Mouse (Mus musculus): ENCODE results near the gene Rps6kb1. TPM values are rescaled to one million over a fixed set of nuclear protein-coding genes. Genes with fewer than 3 reads are reported as not detected.

Rps6kb1 gene
- 67.3 and 76.2 TPM in 2 replicates for polyA plus RNA-seq (2016; fragmentation: Nextera tagmentation; extraction: Ambion mirVana)

DNA sequence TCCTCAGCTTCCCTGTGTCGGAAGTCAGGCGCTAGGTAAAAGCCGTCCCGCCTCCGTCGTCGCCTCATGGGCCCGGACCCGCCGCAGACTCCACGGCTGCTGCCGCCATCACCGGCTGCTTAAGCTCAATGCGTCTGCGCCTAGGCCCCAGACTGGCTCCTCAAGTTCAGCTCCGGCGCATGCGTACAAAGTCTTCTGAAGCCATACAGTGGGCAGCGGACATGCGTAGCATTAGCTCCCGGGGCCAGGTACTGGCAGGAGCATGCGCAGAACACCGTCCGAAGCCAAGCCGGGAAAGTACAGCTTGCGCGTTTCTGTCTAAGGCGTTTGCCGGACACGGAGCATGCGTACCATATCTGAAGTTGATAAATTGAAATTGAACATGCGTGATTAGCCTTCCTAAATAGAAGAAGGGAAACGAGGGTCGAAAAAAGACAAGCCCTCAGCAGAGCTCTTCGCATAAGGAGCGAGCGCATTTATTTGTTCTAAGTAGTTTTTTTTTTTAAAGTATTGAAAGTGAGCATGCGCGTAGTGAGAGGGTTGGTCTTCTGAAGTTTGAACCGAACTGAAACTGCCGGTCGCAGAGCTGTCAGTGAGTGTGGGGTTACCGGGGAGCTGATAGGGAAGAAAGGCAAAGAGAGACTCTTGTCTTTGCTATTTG, at the start of gene Rps6kb1, which contains the start of gene Tubd1:
Rps6kb1 (minus strand) TSS at position 167 of the 661 bp plus-strand sequence.
Tubd1 (plus strand) TSS at position 353 of the 661 bp plus-strand sequence.
- H3K27ac ChIP-seq = peak within 1 kb of the TSS; percentile 90
- H3K27me3 ChIP-seq = no peaks in the 10 kb centered on the region
- H3K4me1 ChIP-seq = peaks cover 12% of the 10 kb centered on the region
- peak within 1 kb of the TSS; percentile 89 for H3K4me2 ChIP-seq (replicated peaks)
- H3K4me3 ChIP-seq = peak within 1 kb of the TSS; percentile 99
- peak; percentile 98 for ATAC-seq (ENCODE audit: low FRiP score)
- H3K9ac ChIP-seq = peak within 1 kb of the TSS; percentile 98
- under 1% methylated on average over 43 of the region's 43 CpGs for WGBS
- no peaks in the 10 kb centered on the region for H3K9me3 ChIP-seq (replicated peaks)
- peaks cover 9% of the 10 kb centered on the region; the same call in 1 of the 2 replicates for H3K36me3 ChIP-seq

GRCm38 (mm10) chr11:86593443-86593842, 48.8 kb upstream of the Rps6kb1 start:
- Histone ChIP-seq H3K9ac (no peak overlapping the region), H3K27me3 (no peaks in the 10 kb centered on the region), H3K36me3 (no peaks in the 10 kb centered on the region), H3K9me3 (replicated peaks) (no peaks in the 10 kb centered on the region), H3K27ac (no peak overlapping the region), H3K4me1 (peaks cover 7% of the 10 kb centered on the region; the same call in 1 of the 2 replicates), H3K4me3 (no peak overlapping the region), H3K4me2 (replicated peaks) (no peak overlapping the region)
- WGBS = 89% methylated on average over 5 of the region's 5 CpGs
- ATAC-seq (ENCODE audit: low FRiP score) = no peak

DNA sequence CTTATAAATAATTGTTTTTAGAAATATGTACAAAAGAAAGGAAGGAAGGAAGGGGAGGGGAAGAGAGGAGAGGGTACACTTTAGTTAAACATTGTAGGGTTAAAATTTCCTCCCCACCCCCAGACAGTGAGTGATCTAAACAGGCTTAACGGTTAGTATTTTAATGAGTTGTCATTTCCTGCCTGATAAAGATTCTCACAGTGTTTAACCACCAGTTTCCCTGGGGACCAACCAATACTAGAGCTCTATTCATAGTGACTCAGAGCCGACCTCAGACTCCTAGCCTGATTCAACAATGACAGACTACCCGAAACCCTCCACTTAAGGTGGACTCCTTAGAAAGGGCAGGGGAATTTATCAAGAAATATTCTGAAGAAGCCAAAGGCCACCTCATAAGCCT, 48.4 kb upstream of the Rps6kb1 start:
- WGBS = 30% methylated on average over 3 of the region's 3 CpGs
- Histone ChIP-seq H3K9ac (no peak overlapping the region), H3K36me3 (no peaks in the 10 kb centered on the region), H3K9me3 (replicated peaks) (no peaks in the 10 kb centered on the region), H3K4me1 (peaks cover 7% of the 10 kb centered on the region; the same call in 1 of the 2 replicates), H3K4me3 (no peak overlapping the region), H3K27ac (no peak overlapping the region), H3K27me3 (no peaks in the 10 kb centered on the region), H3K4me2 (replicated peaks) (no peak overlapping the region)
- ATAC-seq (ENCODE audit: low FRiP score) = no peak

DNA sequence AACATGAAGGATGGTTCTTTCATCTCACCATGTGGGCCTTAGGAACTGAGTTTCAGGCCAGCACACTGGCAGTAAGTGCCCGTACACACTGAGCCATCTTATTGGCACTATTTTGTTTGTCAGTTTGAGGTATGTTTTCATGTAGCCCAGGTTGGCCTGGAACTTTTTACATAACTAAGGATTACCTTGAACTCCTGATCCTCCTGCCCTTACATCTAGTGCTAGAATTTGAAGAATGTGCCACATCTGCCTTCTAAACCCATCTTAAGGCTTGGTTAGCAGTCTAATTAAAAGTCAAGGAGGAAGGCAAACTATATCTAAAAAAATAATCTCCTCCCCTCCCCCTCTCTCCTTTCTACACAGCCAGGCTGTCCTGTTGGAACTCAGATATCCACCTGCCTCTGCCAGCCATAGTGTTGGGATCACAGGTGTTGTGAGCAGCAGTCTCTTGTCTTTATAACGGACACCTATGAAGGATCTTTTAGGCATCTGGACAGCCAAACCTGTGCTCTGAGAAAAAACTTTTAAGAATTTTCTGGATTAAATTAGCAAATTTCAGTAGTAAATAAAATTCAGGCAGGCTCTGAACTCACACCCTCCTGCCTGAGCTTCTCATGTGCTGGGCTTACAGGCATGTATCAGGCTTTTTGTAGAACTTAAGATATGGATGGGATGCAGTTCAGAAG, 47.5 kb upstream of the Rps6kb1 start:
- Histone ChIP-seq H3K27ac (no peak overlapping the region), H3K9ac (no peak overlapping the region), H3K4me2 (replicated peaks) (no peak overlapping the region), H3K27me3 (no peaks in the 10 kb centered on the region), H3K4me1 (peaks cover 17% of the 10 kb centered on the region), H3K4me3 (no peak overlapping the region), H3K36me3 (no peaks in the 10 kb centered on the region), H3K9me3 (replicated peaks) (no peaks in the 10 kb centered on the region)
- no peak for ATAC-seq (ENCODE audit: low FRiP score)
- WGBS = 92% methylated on average over 2 of the region's 2 CpGs

DNA sequence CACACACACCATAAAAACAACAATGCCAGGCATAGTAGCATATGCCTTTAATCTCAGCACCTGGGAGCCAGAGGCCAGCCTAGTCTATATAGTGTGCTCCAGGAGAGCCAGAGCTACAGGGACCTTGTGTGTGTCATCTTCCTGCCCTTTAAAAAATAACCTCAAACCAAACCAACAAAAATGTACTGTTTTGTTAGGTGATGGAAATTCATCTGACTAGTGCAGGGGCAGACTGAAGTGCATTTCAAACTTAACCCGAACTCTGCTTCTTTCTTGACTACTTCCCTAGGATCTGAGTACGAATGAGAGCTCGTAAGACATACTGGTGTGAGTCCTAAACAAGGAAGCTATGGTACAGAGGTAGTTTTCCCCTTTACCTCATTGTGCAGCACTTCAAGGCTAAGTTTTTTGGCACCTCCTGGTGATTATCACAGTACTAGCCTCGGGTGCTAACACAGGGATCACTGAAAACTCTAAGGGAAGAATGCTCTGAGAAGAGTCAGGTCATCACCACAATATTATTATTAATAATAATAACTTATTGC, 46.8 kb upstream of the Rps6kb1 start:
- no peak for ATAC-seq (ENCODE audit: low FRiP score)
- H3K4me2 ChIP-seq (replicated peaks) = no peak overlapping the region
- no peaks in the 10 kb centered on the region for H3K36me3 ChIP-seq
- no peaks in the 10 kb centered on the region for H3K27me3 ChIP-seq
- 89% methylated on average over 4 of the region's 4 CpGs for WGBS
- no peak overlapping the region for H3K9ac ChIP-seq
- H3K4me3 ChIP-seq = no peak overlapping the region
- H3K27ac ChIP-seq = no peak overlapping the region
- H3K9me3 ChIP-seq (replicated peaks) = no peaks in the 10 kb centered on the region
- H3K4me1 ChIP-seq = peaks cover 21% of the 10 kb centered on the region

GRCm38 (mm10) chr11:86590579-86590978, 46.0 kb upstream of the Rps6kb1 start:
- H3K4me1 ChIP-seq = peaks cover 21% of the 10 kb centered on the region
- 92% methylated on average over 10 of the region's 10 CpGs for WGBS
- H3K27ac ChIP-seq = no peak overlapping the region
- H3K9me3 ChIP-seq (replicated peaks) = no peaks in the 10 kb centered on the region
- ATAC-seq (ENCODE audit: low FRiP score) = no peak
- no peak overlapping the region for H3K9ac ChIP-seq
- no peak overlapping the region for H3K4me3 ChIP-seq
- H3K36me3 ChIP-seq = no peaks in the 10 kb centered on the region
- H3K27me3 ChIP-seq = no peaks in the 10 kb centered on the region
- no peak overlapping the region for H3K4me2 ChIP-seq (replicated peaks)

GRCm38 (mm10) chr11:86590066-86590465, 45.5 kb upstream of the Rps6kb1 start:
- no peak overlapping the region for H3K9ac ChIP-seq
- WGBS = 91% methylated on average over 4 of the region's 4 CpGs
- H3K4me3 ChIP-seq = no peak overlapping the region

DNA sequence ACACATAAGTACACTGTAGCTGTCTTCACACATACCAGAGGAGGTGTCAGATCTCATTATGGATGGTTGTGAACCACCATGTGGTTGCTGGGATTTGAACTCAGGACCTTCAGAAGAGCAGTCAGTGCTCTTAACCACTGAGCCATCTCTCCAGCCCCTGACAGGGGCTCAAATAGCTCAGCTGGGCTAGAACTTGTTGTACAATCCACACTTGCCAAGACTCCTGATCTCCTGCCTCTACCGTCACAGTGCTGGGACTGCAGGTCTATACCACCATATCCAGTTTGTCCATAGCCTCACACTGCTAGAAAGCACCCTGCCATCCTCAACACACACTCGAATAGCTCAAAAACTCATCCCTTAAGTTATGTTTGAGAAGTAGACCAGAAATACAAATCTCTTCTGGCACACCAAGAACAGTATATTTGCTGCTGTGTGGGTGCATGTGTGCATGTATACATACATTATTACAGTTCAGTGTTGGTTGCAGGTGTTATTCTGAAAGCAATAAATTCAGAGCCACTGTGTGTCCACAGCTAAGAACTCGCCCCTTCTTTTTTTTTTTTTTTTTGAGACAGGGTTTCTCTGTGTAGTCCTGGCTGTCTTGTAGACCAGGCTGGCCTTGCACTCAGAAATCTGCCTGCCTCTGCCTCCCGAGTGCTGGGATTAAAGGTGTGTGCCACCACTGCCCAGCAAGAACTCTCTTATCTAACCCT, 44.1 kb upstream of the Rps6kb1 start:
- H3K4me2 ChIP-seq (replicated peaks) = no peak overlapping the region
- ATAC-seq (ENCODE audit: low FRiP score) = no peak

More at GRCm38 (mm10) chr11:86590066-86590465, 45.5 kb upstream of the Rps6kb1 start:
- ATAC-seq (ENCODE audit: low FRiP score) = no peak
- H3K27ac ChIP-seq = no peak overlapping the region
- no peak overlapping the region for H3K4me2 ChIP-seq (replicated peaks)
- no peaks in the 10 kb centered on the region for H3K36me3 ChIP-seq
- H3K4me1 ChIP-seq = peaks cover 21% of the 10 kb centered on the region
- no peaks in the 10 kb centered on the region for H3K27me3 ChIP-seq
- H3K9me3 ChIP-seq (replicated peaks) = no peaks in the 10 kb centered on the region

GRCm38 (mm10) chr11:86587830-86588229, 43.2 kb upstream of the Rps6kb1 start:
- no peak for ATAC-seq (ENCODE audit: low FRiP score)
- H3K4me3 ChIP-seq = no peak overlapping the region

More for the DNA sequence above, 44.1 kb upstream of the Rps6kb1 start:
- H3K4me1 ChIP-seq = peaks cover 18% of the 10 kb centered on the region
- no peaks in the 10 kb centered on the region for H3K27me3 ChIP-seq
- 96% methylated on average over 4 of the region's 4 CpGs for WGBS
- H3K27ac ChIP-seq = no peak overlapping the region
- H3K36me3 ChIP-seq = no peaks in the 10 kb centered on the region
- no peak overlapping the region for H3K9ac ChIP-seq
- H3K4me3 ChIP-seq = no peak overlapping the region
- H3K9me3 ChIP-seq (replicated peaks) = no peaks in the 10 kb centered on the region

GRCm38 (mm10) chr11:86586868-86587792, 42.5 kb upstream of the Rps6kb1 start:
- ATAC-seq (ENCODE audit: low FRiP score) = no peak
- Histone ChIP-seq H3K9ac (peak overlapping the region; percentile 13; the same call in 1 of the 2 replicates), H3K4me1 (peaks cover 14% of the 10 kb centered on the region), H3K9me3 (replicated peaks) (no peaks in the 10 kb centered on the region), H3K27me3 (no peaks in the 10 kb centered on the region), H3K4me2 (replicated peaks) (peak overlapping the region; percentile 44), H3K36me3 (0 out of 2 replicates have a peak, but pooled peaks cover 2% of the 10 kb centered on the region), H3K4me3 (peak overlapping the region; percentile 10; the same call in 1 of the 2 replicates), H3K27ac (no peak overlapping the region)
- 11% methylated on average over 15 of the region's 15 CpGs for WGBS

More at GRCm38 (mm10) chr11:86587830-86588229, 43.2 kb upstream of the Rps6kb1 start:
- 40% methylated on average over 7 of the region's 7 CpGs for WGBS
- Histone ChIP-seq H3K9me3 (replicated peaks) (no peaks in the 10 kb centered on the region), H3K9ac (no peak overlapping the region), H3K4me2 (replicated peaks) (no peak overlapping the region), H3K27me3 (no peaks in the 10 kb centered on the region), H3K4me1 (peaks cover 14% of the 10 kb centered on the region), H3K36me3 (no peaks in the 10 kb centered on the region), H3K27ac (no peak overlapping the region)

All from hindbrain, embryonic 12.5 days (tissue).